Mouse (Mus musculus) megakaryocyte-erythroid progenitor cell, adult 5-6 weeks (primary cell): ENCODE measurements around the gene Sptb. TPM values are rescaled to one million over a fixed set of nuclear protein-coding genes. Genes with fewer than 3 reads are reported as not detected.

Experiments used
- ATAC-seq: replicated peaks from 2 replicates; pipeline ENCODE4 v1.8.0; 2016; ENCODE audit warnings: mild to moderate bottlenecking, inconsistent platforms; ENCODE audit not compliant: severe bottlenecking, poor library complexity, low FRiP score, low TSS enrichment
- total RNA-seq, 2 experiments: library from RNA; stranded (forward) in 1 of 2; stranded (reverse) in 1 of 2; fragments of 200-1000, 215-1000 nt in 1 of 2; fragments of >200 nt in 1 of 2; fragmentation: Nextera tagmentation in 1 of 2; gene quantifications; 2 replicates each; pipeline ENCODE4 v1.2.3; 2014 to 2017

The Sptb gene
- total RNA-seq, 2 experiments from 2014 or later = 40.8 to 45.2 TPM

- ATAC-seq = peak; percentile 48; the same call in 1 of the 2 replicates
Measured at GRCm38 (mm10) chr12:76532926-76533376, 177.4 kb downstream of the Sptb start.

GRCm38 (mm10) chr12:76531986-76532925, 178.1 kb downstream of the Sptb start:
- no peak for ATAC-seq

GRCm38 (mm10) chr12:76530580-76531139, 179.7 kb downstream of the Sptb start, which contains the start of gene Plekhg3:
Gene Plekhg3 (plus strand): TSS chr12:76530891.
- ATAC-seq = no peak

Other genes with a start within 250 kb of the Sptb start
- 2.4 and 3.9 TPM in 2 replicates for gene Plekhg3, start 179.7 kb downstream of the Sptb start, total RNA-seq (2014; fragmentation: Nextera tagmentation)
- gene Plekhg3, start 179.7 kb downstream of the Sptb start, total RNA-seq (2017) = 0.38 and 0.42 TPM in 2 replicates
- 136 and 145 TPM in 2 replicates for gene Churc1, start 55.0 kb upstream of the Sptb start, total RNA-seq (2014; fragmentation: Nextera tagmentation)
- 48.9 and 57.3 TPM in 2 replicates for gene Churc1, start 55.0 kb upstream of the Sptb start, total RNA-seq (2017)
- gene Fntb, start 55.0 kb upstream of the Sptb start, total RNA-seq (2014; fragmentation: Nextera tagmentation) = 27.2 and 31.1 TPM in 2 replicates
- 5.0 and 15.4 TPM in 2 replicates for gene Fntb, start 55.0 kb upstream of the Sptb start, total RNA-seq (2017)
- gene Gpx2, start 85.0 kb upstream of the Sptb start, total RNA-seq (2014; fragmentation: Nextera tagmentation) = not detected in 2 replicates
- not detected in 2 replicates for gene Gpx2, start 85.0 kb upstream of the Sptb start, total RNA-seq (2017)
- gene Rab15, start 112.4 kb upstream of the Sptb start, total RNA-seq (2014; fragmentation: Nextera tagmentation) = not detected in 2 replicates
- not detected in 2 replicates for gene Rab15, start 112.4 kb upstream of the Sptb start, total RNA-seq (2017)